Mouse (Mus musculus): ENCODE data around the gene Rfx2. TPM values are rescaled to one million over a fixed set of nuclear protein-coding genes. Genes with fewer than 3 reads are reported as not detected.

The Rfx2 gene
- polyA plus RNA-seq, 1 experiment from 2014 or later: 3.3 TPM

DNA sequence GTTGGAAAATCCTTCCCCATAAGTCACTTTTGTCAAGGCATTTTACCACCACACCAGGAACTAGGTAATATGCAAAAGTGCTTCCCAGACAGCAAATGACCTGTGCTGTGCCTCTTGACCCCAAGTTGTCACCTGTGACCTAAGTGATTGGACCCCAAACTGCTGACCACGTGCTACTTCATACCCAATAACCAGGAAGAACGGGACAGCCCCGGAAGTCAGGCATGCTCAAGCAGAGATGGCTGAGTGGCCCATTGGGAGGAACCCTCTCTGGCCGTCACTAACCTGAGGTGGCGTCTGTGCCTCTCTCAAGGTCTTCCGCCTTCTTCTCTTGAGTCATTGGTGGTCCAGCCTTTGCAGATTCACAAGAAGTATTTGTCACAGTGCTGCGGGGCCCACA is 41.7 kb upstream of the Rfx2 start:
- no peaks in the 10 kb centered on the region for H3K9me3 ChIP-seq (ENCODE audit: control insufficient read depth, low read length)
- H3K27me3 ChIP-seq (ENCODE audit: control insufficient read depth, insufficient read depth, low read length): no peaks in the 10 kb centered on the region
- H3K4me2 ChIP-seq (replicated peaks; ENCODE audit: low read depth): no peak overlapping the region
- H3K36me3 ChIP-seq (ENCODE audit: control insufficient read depth, insufficient read depth, low read length): no peaks in the 10 kb centered on the region
- no peak overlapping the region for H3K4me3 ChIP-seq (ENCODE audit: low read depth, low read length)
- H3K9ac ChIP-seq (ENCODE audit: low read length): no peak overlapping the region
- no peak for DNase-seq (ENCODE audit: low spot score)
- TF ChIP-seq CTCF (IDR thresholded peaks at IDR 0.05; ENCODE audit: low read depth) (no peak), EP300 (optimal IDR thresholded peaks at IDR 0.05) (no peak)
- H3K27ac ChIP-seq (replicated peaks): no peak overlapping the region
- no peaks in the 10 kb centered on the region for H3K4me1 ChIP-seq (replicated peaks; ENCODE audit: control insufficient read depth, insufficient read depth)
- ATAC-seq (ENCODE audit: low FRiP score, low TSS enrichment): no peak
- WGBS: 75% methylated on average over 7 of the region's 7 CpGs

DNA sequence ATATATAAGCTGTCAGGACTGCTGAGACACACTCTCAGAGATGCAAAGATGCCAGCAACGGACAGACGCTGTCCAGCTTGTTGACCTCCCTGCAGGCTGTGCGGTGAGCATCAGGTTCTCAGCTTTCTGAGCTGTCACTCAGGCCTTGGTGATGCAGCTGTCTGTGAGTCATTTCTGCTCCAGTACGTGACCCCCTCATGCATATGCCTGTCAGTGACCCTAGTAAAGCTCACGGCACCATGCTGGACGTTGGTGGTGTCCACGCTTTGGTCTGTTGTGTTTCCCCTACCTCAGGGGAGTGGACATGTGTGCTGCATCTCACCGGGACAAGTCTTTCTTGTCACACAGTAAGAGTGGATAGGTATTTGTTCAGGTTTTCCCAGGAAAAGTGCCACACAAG is 41.0 kb upstream of the Rfx2 start:
- Histone ChIP-seq H3K9ac (ENCODE audit: low read length) (no peak overlapping the region), H3K4me3 (ENCODE audit: low read depth, low read length) (no peak overlapping the region), H3K36me3 (ENCODE audit: control insufficient read depth, insufficient read depth, low read length) (no peaks in the 10 kb centered on the region), H3K27ac (replicated peaks) (no peak overlapping the region), H3K9me3 (ENCODE audit: control insufficient read depth, low read length) (no peaks in the 10 kb centered on the region), H3K4me2 (replicated peaks; ENCODE audit: low read depth) (no peak overlapping the region), H3K27me3 (ENCODE audit: control insufficient read depth, insufficient read depth, low read length) (no peaks in the 10 kb centered on the region), H3K4me1 (replicated peaks; ENCODE audit: control insufficient read depth, insufficient read depth) (no peaks in the 10 kb centered on the region)
- ATAC-seq (ENCODE audit: low FRiP score, low TSS enrichment) (no peak), DNase-seq (ENCODE audit: low spot score) (no peak)
- 61% methylated on average over 8 of the region's 8 CpGs for WGBS
- TF ChIP-seq EP300 (optimal IDR thresholded peaks at IDR 0.05) (no peak), CTCF (IDR thresholded peaks at IDR 0.05; ENCODE audit: low read depth) (no peak)

DNA sequence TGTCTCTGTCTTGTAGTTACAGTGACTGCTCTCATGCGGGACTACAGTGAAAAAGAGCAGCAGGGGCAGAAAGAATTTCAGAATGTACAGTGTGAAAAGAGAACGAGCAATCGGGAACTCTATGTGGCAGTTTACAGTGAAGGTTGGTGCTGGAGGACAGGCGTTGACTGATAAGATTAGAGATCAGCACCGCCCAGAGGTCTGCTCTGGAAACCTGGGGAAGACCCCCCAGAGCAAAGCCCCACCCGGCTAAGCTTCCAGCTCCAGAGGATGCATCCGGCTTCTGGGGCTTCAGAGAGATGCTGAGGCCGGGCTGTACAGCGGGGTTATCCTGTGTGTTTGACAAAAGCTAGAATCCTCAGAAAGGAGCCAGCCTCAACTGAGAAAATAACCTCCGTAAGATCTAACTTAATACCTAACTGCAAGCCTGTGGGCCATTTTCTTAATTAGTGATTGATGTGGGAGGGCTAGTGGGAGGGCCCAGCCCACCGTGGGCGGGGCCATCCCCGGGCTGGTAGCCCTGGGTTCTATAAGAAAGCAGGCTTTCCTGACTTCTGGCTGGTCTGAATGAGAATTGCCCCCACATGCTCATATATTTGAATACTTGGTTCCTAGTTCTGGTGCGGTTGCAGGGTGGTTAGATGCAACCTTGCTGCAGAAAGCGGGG is 39.6 kb upstream of the Rfx2 start:
- DNase-seq (ENCODE audit: low spot score): no peak
- no peak for ATAC-seq (ENCODE audit: low FRiP score, low TSS enrichment)
- Histone ChIP-seq H3K4me2 (replicated peaks; ENCODE audit: low read depth) (no peak overlapping the region), H3K36me3 (ENCODE audit: control insufficient read depth, insufficient read depth, low read length) (no peaks in the 10 kb centered on the region), H3K4me3 (ENCODE audit: low read depth, low read length) (no peak overlapping the region), H3K4me1 (replicated peaks; ENCODE audit: control insufficient read depth, insufficient read depth) (no peaks in the 10 kb centered on the region), H3K9me3 (ENCODE audit: control insufficient read depth, low read length) (no peaks in the 10 kb centered on the region), H3K27me3 (ENCODE audit: control insufficient read depth, insufficient read depth, low read length) (no peaks in the 10 kb centered on the region), H3K9ac (ENCODE audit: low read length) (no peak overlapping the region), H3K27ac (replicated peaks) (no peak overlapping the region)
- 62% methylated on average over 15 of the region's 15 CpGs for WGBS
- TF ChIP-seq EP300 (optimal IDR thresholded peaks at IDR 0.05) (no peak), CTCF (IDR thresholded peaks at IDR 0.05; ENCODE audit: low read depth) (no peak)

DNA sequence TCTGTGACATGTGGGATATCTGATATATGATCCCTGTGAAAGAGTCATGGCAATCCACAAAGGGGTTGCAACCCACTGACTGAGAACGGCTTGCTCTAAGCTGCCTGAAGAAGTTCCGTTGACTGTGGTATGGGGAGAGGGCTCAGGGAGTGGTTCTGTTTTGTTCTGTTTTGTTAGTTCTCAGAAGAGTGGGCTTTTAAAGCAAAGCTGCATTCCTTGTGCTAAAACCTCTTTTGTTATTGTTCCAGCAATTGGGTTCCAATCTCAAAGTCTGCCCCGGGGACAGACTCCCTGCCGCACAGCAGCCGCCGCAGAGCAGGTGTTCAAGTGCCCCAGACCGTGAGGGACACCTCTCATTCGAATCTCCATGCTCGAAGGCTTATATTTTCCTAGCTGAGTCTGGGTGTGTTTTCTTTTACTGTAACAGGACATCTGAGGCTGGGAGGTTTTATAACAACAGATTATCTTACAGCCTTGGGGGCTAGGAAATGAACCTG is 38.7 kb upstream of the Rfx2 start:
- no peak overlapping the region for H3K4me2 ChIP-seq (replicated peaks; ENCODE audit: low read depth)
- H3K27me3 ChIP-seq (ENCODE audit: control insufficient read depth, insufficient read depth, low read length): no peaks in the 10 kb centered on the region
- no peak for ATAC-seq (ENCODE audit: low FRiP score, low TSS enrichment)
- DNase-seq (ENCODE audit: low spot score): no peak
- H3K36me3 ChIP-seq (ENCODE audit: control insufficient read depth, insufficient read depth, low read length): no peaks in the 10 kb centered on the region
- WGBS: 73% methylated on average over 9 of the region's 9 CpGs
- no peaks in the 10 kb centered on the region for H3K9me3 ChIP-seq (ENCODE audit: control insufficient read depth, low read length)
- no peak overlapping the region for H3K27ac ChIP-seq (replicated peaks)
- no peak overlapping the region for H3K9ac ChIP-seq (ENCODE audit: low read length)
- H3K4me3 ChIP-seq (ENCODE audit: low read depth, low read length): no peak overlapping the region
- TF ChIP-seq CTCF (IDR thresholded peaks at IDR 0.05; ENCODE audit: low read depth) (no peak), EP300 (optimal IDR thresholded peaks at IDR 0.05) (no peak)
- no peaks in the 10 kb centered on the region for H3K4me1 ChIP-seq (replicated peaks; ENCODE audit: control insufficient read depth, insufficient read depth)

DNA sequence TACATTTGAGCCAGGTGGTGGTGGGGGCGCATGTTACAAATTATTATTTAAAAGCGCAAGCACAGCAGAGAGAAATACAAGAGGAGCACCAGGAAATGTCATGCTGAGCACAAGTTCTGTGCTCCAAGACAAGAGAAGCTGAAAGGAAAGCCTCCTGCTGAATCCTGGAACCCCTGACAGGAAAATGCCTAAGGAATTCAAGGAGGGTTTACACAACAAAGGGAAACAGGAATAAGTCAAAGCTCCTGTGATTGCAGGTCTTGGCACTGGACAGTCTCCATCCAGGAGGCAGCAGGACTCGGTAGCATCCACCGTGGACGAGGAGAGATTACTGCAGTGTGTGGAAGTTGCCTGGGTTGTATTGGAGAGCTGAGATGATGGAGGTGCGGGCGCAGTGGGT is 35.3 kb upstream of the Rfx2 start:
- H3K36me3 ChIP-seq (ENCODE audit: control insufficient read depth, insufficient read depth, low read length): no peaks in the 10 kb centered on the region
- no peak overlapping the region for H3K4me3 ChIP-seq (ENCODE audit: low read depth, low read length)
- H3K27me3 ChIP-seq (ENCODE audit: control insufficient read depth, insufficient read depth, low read length): no peaks in the 10 kb centered on the region
- DNase-seq (ENCODE audit: low spot score) (no peak), ATAC-seq (ENCODE audit: low FRiP score, low TSS enrichment) (no peak)
- no peaks in the 10 kb centered on the region for H3K9me3 ChIP-seq (ENCODE audit: control insufficient read depth, low read length)
- H3K9ac ChIP-seq (ENCODE audit: low read length): no peak overlapping the region
- no peaks in the 10 kb centered on the region for H3K4me1 ChIP-seq (replicated peaks; ENCODE audit: control insufficient read depth, insufficient read depth)
- H3K27ac ChIP-seq (replicated peaks): no peak overlapping the region
- H3K4me2 ChIP-seq (replicated peaks; ENCODE audit: low read depth): no peak overlapping the region
- no peak for TF ChIP-seq CTCF (IDR thresholded peaks at IDR 0.05; ENCODE audit: low read depth)
- TF ChIP-seq EP300 (optimal IDR thresholded peaks at IDR 0.05): no peak
- 78% methylated on average over 7 of the region's 7 CpGs for WGBS

DNA sequence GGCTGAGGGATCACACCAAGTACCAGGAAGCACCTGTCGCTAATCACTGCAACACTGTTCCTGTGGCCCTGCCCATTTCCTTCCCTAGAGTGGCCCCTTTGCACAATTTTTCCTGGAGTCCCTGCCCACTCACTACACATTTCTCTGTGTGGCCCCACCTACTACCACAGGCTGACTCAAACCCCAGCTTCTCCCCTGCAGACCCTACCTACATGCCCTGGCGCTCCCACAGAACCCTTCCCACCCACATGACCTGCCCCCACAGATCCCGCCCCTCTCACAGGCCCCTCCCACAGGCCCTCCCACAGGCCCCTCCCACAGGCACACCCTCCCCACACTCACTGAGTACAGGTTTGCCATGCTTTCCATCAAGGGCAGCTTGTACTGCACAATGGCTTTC is 30.4 kb upstream of the Rfx2 start:
- Histone ChIP-seq H3K4me1 (replicated peaks; ENCODE audit: control insufficient read depth, insufficient read depth) (no peaks in the 10 kb centered on the region), H3K36me3 (ENCODE audit: control insufficient read depth, insufficient read depth, low read length) (no peaks in the 10 kb centered on the region), H3K4me3 (ENCODE audit: low read depth, low read length) (no peak overlapping the region), H3K9me3 (ENCODE audit: control insufficient read depth, low read length) (no peaks in the 10 kb centered on the region), H3K27me3 (ENCODE audit: control insufficient read depth, insufficient read depth, low read length) (no peaks in the 10 kb centered on the region), H3K4me2 (replicated peaks; ENCODE audit: low read depth) (no peak overlapping the region), H3K27ac (replicated peaks) (no peak overlapping the region), H3K9ac (ENCODE audit: low read length) (no peak overlapping the region)
- 31% methylated on average over 3 of the region's 3 CpGs for WGBS
- peak; percentile 71 for ATAC-seq (ENCODE audit: low FRiP score, low TSS enrichment)
- DNase-seq (ENCODE audit: low spot score): peak; percentile 59
- no peak for TF ChIP-seq CTCF (IDR thresholded peaks at IDR 0.05; ENCODE audit: low read depth)
- no peak for TF ChIP-seq EP300 (optimal IDR thresholded peaks at IDR 0.05)
